Mouse (Mus musculus) layer of hippocampus, adult 2 months (tissue): ENCODE measurements around the gene Entpd1. TPM values are rescaled to one million over a fixed set of nuclear protein-coding genes. Genes with fewer than 3 reads are reported as not detected.

ENCODE experiments used
- DNase-seq, 2 experiments: peaks; one replicate each; pipeline ENCODE4 v3.0.0; 2022; ENCODE audit warnings: low spot score in 2 of 2
- H3K27ac ChIP-seq: fragments of 200-600 bp; 2 replicates; pipeline ENCODE4 v1.8.1; 2022
- H3K4me3 ChIP-seq: fragments of 200-600 bp; 2 replicates; pipeline ENCODE4 v1.8.1; 2022; ENCODE audit warnings: mild to moderate bottlenecking
- CTCF ChIP-seq: fragments of 200-600 bp; conservative IDR thresholded peaks from 2 replicates; pipeline ENCODE4 v1.8.1; 2022; ENCODE audit warnings: antibody characterized with exemption, mild to moderate bottlenecking, moderate library complexity
- total RNA-seq, 2 experiments: library from RNA; stranded (reverse); gene quantifications; 2 replicates each; pipeline ENCODE4 v1.2.3; 2021

Entpd1 gene
- total RNA-seq, 2 experiments from 2014 or later: 17.2 to 18.5 TPM

DNA sequence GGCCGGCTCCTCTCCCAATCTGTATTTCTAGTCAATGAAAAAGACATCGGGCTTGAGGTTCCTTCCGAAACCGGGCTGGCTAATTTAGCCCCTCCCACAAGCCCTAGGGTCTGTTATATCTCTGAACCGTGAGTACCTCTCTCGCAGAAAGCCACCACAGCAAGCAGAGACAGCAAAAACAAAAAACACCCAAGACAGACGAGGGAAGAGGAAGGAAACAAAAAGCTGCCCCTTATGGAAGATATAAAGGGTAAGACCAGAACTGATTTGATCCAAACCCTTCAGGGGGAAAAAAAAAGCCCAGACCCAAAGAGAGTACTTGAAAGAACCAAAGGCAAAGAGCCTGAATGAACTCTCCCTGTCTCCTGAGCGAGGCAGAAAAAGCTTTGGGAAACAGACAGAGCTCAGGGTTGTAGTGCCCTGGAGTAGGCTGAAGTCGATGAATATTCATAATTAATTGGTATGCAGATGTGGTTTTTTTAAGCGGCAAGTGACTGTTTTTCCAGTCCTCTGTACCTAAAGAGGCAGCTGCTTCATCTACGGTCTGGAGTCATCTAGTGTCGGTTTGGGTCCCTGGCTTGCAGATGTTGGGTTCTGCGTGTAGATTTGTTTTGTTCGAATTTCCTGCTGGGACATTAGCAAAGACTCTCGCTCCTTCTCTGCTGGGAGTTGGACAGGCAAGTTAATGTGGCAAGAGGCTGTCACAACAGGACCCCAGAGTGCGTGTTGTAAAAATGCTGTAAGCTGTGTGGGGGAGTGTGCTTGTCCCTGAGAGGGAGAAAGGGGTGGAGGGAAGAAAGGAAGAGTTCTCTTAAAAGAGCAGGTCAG is 47.7 kb downstream of the Entpd1 start:
- DNase-seq: peak in 1 of 2 experiments; percentile 9
- Histone ChIP-seq H3K27ac (peak overlapping the region; percentile 85), H3K4me3 (peak overlapping the region; percentile 55)
- no peak for TF ChIP-seq CTCF

DNA sequence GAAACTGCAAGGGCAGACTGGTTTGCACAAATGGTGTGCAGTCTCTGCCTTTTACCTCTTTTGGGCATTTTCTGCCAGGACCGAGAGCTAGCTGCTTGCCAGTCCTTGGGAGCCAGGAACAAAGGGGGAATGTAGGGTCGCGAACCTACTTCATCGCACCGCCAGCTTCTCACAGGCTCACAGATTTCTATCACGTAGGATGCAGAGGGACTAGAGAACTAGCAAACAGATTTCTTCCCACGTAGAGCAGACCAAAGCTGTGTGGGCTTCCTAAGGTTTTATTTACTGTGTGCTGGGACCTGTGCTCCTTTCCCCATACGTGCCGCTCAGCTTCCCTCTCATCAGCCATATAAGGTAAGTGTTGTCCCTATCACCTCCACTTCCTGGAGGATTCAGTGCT is 48.3 kb downstream of the Entpd1 start:
- Histone ChIP-seq H3K27ac (peak overlapping the region; percentile 85), H3K4me3 (peak overlapping the region; percentile 55)
- no peak for TF ChIP-seq CTCF
- DNase-seq: no peak

DNA sequence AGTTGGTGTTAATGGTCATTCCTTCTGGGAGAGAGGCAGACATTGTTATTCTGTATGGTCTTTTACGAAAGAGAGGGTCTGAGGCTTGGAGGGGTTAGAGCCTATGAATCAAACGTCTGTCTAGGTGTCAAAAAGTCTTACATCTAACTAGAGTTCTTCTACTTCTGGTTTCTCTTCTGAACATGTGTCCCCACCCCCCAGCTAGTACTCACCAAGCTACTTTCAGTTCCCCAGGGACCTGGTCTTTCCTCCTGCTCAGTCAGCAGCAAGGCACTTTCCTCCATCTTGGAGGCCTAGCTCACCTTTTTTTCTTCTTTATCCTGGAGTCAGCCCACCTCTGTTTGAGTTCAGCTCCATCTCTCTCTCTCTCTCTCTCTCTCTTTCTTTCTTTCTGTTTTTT is 48.9 kb downstream of the Entpd1 start:
- no peak for TF ChIP-seq CTCF
- H3K27ac ChIP-seq: peak overlapping the region; percentile 85
- peak overlapping the region; percentile 55 for H3K4me3 ChIP-seq

DNA sequence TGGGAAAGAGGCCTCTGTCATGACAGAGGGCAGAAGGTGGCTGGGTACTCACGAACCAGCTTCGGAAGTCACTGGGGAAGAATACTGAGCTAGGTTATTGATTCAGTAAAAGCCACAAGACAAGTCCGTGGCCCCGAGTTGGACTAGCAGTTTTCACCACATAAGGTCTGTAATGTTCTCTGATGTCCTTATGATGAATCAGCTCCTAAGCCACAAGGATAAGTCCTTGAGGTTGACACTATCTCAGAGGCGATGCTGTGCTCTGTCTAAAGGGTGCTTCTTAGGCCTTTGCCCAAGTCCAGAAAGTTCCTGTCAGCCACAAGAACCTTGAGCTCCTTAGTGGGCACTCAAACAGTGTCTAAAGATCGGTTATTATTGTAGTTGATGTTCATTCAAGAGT is 49.7 kb downstream of the Entpd1 start:
- TF ChIP-seq CTCF: no peak
- peak overlapping the region; percentile 52; the same call in 1 of the 2 replicates for H3K27ac ChIP-seq
- DNase-seq: no peak
- H3K4me3 ChIP-seq: peak overlapping the region; percentile 55; the same call in 1 of the 2 replicates

More for the DNA sequence above, 48.9 kb downstream of the Entpd1 start:
- no peak for DNase-seq

DNA sequence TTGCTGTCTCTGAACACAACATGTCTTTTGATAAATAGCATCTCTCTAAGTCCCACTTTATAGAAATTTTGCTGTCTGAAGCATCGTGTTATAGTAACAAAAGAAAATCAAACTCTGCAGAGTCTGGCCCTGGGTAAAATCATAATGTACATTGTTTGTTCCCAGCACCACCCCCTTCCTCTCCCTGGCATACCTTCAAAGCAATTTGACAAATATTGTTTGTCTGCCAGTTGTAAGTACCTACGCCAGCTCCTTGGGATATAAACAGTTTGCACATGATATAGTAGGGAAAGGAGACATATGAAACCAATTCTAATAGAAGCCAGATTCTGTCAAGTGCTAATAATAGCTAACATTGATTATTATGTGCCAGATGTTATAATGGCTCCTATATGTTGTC is 50.6 kb downstream of the Entpd1 start:
- H3K27ac ChIP-seq: peak overlapping the region; percentile 52; the same call in 1 of the 2 replicates
- DNase-seq: no peak
- no peak for TF ChIP-seq CTCF
- no peak overlapping the region; the same call in 1 of the 2 replicates for H3K4me3 ChIP-seq

DNA sequence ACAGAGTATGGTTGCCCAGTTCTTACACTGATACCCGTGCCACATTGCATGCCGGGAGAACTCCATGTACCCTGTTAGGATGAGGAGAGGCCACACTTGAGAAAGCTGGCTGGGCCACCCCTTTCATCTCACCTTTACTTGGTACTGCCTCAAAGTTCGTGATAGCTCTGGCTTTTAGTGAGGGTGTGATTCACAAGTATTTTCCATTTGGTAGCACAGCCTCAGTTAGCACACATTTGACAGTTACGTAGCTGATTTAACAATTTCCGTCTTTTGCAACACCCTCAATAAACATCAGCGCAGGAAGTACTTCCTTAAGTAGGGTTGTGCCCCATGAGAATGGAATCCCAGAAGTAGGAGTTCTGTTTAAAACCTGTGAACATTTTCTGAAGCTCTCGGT is 53.6 kb downstream of the Entpd1 start:
- no peak for TF ChIP-seq CTCF
- no peak for DNase-seq
- no peak overlapping the region for H3K27ac ChIP-seq
- H3K4me3 ChIP-seq: no peak overlapping the region

DNA sequence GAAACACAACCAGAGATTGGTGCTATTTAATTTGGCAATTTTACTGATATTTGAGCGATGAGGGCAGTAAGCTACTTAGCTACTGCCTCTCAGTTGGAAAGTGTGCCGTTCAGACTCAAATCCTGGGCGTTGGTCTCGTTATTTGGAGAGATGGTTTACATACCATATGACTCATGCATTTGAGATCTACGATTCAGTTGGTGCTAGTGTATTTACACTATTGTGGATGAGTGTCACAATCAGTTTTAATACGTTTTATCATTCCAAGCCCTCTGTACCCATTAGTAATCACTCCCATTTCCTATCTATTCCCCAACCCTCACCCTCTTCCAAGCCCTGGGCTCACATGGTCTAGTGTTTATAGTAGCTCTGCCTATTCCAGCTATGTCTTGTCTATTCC is 54.9 kb downstream of the Entpd1 start:
- no peak for TF ChIP-seq CTCF
- no peak for DNase-seq
- Histone ChIP-seq H3K4me3 (no peak overlapping the region), H3K27ac (no peak overlapping the region)

DNA sequence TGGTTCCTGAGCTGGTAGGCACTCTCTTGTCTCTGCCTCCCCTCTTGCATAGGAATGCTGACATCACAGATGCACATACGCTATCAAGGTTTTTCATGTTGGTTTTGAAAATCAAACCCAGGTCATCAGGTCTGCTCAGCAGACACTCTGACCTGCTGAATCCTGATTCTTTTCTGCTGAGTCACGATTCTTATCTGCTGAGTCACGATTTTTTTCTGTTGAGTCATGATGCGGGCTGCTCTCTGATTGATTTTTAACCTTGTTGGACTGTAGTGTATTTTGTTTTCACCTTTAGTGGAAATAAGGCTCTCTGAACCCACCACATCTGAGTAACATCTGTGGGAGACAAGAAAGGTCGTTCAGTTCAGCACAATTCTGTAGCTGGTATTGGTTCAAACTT is 63.2 kb downstream of the Entpd1 start:
- no peak for TF ChIP-seq CTCF
- H3K4me3 ChIP-seq: no peak overlapping the region
- H3K27ac ChIP-seq: no peak overlapping the region
- no peak for DNase-seq

DNA sequence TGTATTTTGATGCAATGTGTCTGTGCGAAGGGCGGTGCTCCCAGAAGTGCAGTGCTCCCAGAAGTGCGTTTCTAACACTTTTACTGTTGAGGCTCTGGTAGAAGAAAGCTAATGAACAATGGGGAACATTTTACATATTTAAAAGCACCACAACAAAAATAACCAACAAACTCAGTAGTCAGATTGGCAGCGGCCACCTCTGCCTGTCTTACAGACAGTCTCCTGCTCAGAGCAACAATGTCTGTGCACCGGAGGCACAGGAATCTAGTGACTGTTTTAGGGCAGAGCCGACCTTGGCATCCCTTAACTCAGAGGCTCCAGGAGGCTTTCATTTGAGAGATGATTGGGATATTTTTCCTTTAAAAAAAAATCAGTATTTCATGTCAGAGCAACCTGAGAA is 65.9 kb downstream of the Entpd1 start:
- no peak for DNase-seq
- H3K4me3 ChIP-seq: no peak overlapping the region
- TF ChIP-seq CTCF: no peak
- H3K27ac ChIP-seq: peak overlapping the region; percentile 49; the same call in 1 of the 2 replicates

DNA sequence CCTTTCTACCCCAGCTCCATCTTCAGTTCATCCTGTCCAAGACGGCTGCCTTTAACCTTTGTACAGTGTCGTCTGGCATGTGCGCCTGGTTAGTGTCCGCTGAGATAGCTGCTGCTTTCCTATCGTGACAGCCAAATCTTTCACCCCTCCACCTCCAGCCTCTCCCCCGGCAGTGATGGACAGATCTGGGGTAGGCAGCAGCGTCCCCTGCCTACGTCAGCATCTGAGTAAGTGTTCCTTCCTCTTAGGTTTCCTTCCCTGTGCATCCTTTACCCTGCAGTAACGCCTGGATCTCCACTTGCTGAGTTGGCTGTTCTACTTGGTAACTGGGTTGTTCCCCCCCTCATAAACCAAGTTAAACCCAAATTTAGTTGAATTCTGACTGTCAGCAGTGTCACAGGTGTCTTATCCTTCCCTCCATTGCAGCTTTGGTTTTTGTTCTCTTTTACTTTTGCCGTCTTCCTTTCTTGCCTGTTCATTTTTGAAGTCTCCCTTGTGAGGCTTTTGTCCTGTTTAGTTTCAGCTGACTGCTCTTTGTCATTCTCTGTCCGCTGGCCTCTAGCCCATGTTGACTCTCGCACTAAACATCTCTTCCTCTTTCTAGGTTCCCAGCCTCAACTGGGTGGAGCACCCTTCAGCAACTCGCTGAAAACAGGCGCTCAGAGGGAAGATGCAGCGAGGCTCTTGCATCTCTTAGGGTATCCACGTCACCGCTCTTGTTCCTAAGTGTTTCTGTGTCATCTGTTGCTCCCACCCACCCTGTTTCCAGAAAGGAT is 66.6 kb downstream of the Entpd1 start:
- Histone ChIP-seq H3K27ac (peak overlapping the region; percentile 49; the same call in 1 of the 2 replicates), H3K4me3 (no peak overlapping the region)
- no peak for DNase-seq
- TF ChIP-seq CTCF: no peak

DNA sequence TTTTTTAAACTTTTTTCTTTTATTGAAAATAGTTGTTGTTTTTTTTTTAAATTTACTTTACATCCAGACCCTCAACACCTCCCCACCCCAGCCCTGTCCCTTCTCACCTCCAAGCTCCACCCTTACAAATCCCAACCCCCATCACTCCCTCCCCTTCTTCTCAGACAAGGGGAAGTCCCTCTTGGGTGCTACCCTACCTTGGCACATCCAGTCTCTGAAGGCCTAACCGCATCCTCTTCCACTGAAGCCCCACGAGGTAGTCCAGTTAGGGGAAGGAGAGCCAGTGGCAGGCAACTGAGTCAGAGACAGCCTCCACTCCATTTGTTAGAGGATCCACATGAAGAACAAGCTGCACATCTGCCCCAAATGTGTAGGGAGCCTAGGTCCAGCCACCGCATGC is 67.5 kb downstream of the Entpd1 start:
- no peak overlapping the region for H3K4me3 ChIP-seq
- DNase-seq: no peak
- H3K27ac ChIP-seq: no peak overlapping the region
- TF ChIP-seq CTCF: no peak

DNA sequence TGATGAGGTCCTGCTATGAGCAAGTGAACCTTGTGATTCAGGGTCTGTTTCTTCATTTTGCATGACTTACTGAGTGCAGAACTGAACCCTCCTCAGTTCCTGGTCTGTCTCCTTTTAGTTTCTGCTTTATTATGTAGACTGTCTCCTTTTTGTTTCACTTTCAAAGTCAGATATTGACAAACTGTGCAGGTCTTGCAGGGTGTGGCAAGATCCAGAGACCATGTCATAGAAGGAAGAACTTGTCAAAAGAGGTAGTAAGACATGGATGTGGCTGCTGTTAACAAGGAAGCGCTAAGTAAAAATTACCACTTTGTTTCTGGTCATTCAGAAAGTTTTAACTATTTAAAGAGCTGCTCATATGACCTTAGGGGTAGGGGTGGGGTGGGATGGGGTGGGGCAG is 72.0 kb downstream of the Entpd1 start:
- Histone ChIP-seq H3K27ac (no peak overlapping the region), H3K4me3 (no peak overlapping the region)
- no peak for DNase-seq
- no peak for TF ChIP-seq CTCF

DNA sequence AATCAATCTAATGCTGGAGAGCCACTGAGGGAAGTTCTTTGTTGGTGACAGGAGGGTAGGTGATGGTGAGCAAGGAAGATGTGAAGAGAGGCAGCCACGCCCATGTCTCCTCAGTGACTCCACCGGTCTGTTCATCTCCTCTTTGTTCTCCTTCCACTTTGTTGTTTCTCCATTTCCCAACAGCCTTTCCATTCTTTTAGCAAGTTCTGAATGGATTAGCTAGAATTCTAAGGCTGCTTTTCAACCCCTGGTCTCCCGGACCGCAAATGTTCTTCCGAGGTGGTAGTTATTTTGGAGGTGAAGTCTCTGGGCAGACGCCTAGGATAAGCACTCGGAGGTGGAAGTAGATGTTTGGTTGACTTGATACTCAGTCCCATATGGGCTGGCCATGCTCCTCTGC is 72.4 kb downstream of the Entpd1 start:
- no peak for DNase-seq
- Histone ChIP-seq H3K4me3 (no peak overlapping the region), H3K27ac (no peak overlapping the region)
- no peak for TF ChIP-seq CTCF
